In genomic region chr8:64811083-64811482, GRCm38 (mm10) we compare ENCODE assay signal across 17 mouse cellular contexts.
"Had no signal": no experiment of that assay in that cellular context is flagged by ENCODE, and none has a peak within 500 bp of the region (broad histone marks: within the 10 kb centered on the region; RNA-seq: fewer than 3 reads in every experiment).

No protein-coding gene starts in this region.

- H3K9me3 ChIP-seq: neural tube, embryonic 13.5 days; neural tube, embryonic 15.5 days had no signal

- H3K4me1 ChIP-seq: neural tube, embryonic 13.5 days; neural tube, embryonic 15.5 days had no signal

- ATAC-seq: midbrain, embryonic 16.5 days had no signal

- H3K4me2 ChIP-seq: lung, embryonic 14.5 days; neural tube, embryonic 13.5 days; neural tube, embryonic 15.5 days had no signal

- H3K27me3 ChIP-seq: neural tube, embryonic 13.5 days; neural tube, embryonic 15.5 days had no signal

- DNase-seq: lung, adult 18-20 months; lung, embryonic 14.5 days; lung, postnatal 10 days; lung, postnatal 4 days; retina, postnatal 1 day; right cerebral cortex, adult 18-20 months; right cerebral cortex, postnatal 25 days; right cerebral cortex, postnatal 4 days; spleen, adult 18-20 months; thymus, adult 18-20 months; thymus, postnatal 14 days; thymus, postnatal 36 days had no signal

- H3K9ac ChIP-seq: liver, embryonic 14.5 days; lung, embryonic 14.5 days; neural tube, embryonic 13.5 days; neural tube, embryonic 15.5 days had no signal

- H3K4me3 ChIP-seq: myocyte; neural tube, embryonic 13.5 days; neural tube, embryonic 15.5 days had no signal

- H3K27ac ChIP-seq: liver, embryonic 14.5 days; neural tube, embryonic 13.5 days; neural tube, embryonic 15.5 days had no signal
